Mouse (Mus musculus): ENCODE measurements around the gene Jmjd1c.
"Not testable (repeated sequence)": the region's sequence is repeated elsewhere in the genome, so short reads cannot be mapped to it uniquely, and the experiment has no call there.

Jmjd1c gene

GRCm38 (mm10) chr10:67104543-67104942 lies 8.6 kb downstream of the Jmjd1c start:
- no peak for DNase-seq (ENCODE audit: low read depth)

DNA sequence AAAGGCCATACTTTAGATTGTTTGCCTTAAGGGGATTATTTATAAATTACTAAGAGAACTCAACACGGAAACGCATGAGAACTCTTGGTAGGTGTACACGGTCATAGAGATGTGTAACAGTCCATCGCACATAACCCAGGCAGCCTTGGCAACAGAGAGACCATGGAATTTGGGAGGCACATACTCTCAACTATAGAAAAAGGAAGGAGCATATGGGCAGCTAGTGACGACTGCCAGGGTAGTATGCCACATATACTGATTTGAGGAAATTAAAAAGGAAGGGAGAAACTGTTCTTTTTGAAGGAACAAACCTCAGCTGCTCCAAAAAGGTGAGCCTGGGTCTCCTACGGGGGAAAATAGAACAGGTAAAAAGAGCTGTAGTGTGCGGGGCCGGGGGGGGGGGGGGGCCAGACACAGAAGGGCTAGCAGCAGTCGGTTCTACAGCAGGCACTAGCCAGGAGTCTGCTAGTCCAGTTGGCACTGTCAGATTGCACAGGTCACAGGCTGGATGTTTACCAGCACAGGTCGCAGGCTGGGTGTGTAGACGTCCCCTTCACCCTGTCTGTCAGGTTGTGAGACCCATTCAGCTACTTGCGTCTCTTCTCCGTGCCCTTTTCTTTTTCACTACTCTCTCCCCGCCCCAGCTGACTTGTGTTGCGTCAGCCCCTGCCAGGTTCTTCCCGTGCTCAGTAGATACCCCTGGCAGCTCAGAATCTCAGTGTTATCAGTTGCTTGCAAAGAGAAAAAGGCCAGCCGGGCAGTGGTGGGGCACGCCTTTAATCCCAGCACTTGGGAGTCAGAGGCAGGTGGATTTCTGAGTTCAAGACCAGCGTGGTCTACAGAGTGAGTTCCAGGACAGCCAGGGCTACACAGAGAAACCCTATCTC lies 9.6 kb downstream of the Jmjd1c start:
- no peak for DNase-seq (ENCODE audit: low read depth)

DNA sequence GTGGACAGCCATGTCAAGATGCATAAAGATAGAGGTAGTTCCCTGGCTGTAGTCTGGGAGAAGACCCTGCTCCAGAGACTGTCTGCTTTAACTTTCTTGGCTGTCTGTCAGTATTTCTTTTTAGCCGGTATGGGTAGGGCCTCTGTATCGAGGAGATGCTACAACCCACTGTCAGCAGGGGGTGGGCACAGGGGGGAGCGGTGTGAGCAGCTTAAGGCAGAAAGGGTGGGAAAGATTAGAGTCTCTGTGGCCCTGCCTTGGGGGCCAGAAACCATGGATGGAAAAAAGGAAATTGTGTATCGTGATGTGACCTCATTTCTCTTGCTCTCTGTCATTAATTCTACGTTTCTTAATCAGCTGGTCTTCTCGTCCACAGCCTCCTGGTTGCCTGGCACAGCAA lies 10.5 kb downstream of the Jmjd1c start:
- no peak for DNase-seq (ENCODE audit: low read depth)

DNA sequence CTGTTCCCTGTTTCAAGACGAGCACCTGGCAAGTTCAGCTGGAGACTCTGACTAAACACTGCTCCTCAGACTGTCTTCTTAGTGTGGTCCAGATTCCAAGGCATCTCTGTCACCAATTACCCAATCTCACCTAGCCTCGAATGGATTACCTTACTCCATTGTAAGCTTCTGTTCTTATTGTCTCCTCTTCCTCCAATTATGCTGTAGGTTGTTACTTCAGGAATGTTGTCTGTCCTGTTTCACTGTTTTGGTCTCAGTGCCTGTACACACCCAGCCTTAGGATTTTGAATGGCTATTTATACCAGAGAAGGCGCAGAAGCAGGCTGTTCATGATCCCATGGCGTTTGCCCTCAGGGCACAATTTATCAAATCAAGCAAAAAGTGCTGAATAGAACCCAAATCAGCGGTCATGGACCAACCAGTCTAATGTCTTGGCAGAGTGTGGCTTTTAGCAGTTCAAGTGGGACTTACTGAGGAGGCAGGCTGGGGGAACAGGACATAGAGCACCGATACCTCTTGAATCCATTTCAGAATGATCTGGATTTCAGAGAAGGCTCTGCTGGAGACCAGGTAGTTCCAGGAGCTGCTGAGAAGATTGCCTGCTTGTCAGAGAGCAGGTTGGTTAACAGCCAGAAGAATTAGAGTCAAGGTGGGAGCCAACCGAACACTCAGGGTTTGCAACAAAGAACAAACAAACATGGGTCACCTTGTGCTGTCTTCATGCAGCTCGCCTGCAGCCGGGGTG lies 11.3 kb downstream of the Jmjd1c start:
- no peak for DNase-seq (ENCODE audit: low read depth)

- no peak for DNase-seq (ENCODE audit: low read depth)
Observed at GRCm38 (mm10) chr10:67108096-67108495, 12.2 kb downstream of the Jmjd1c start.

GRCm38 (mm10) chr10:67109635-67110034 lies 13.7 kb downstream of the Jmjd1c start:
- DNase-seq (ENCODE audit: low read depth) = no peak

GRCm38 (mm10) chr10:67111044-67111798 lies 15.3 kb downstream of the Jmjd1c start:
- DNase-seq (ENCODE audit: low read depth) = no peak

DNA sequence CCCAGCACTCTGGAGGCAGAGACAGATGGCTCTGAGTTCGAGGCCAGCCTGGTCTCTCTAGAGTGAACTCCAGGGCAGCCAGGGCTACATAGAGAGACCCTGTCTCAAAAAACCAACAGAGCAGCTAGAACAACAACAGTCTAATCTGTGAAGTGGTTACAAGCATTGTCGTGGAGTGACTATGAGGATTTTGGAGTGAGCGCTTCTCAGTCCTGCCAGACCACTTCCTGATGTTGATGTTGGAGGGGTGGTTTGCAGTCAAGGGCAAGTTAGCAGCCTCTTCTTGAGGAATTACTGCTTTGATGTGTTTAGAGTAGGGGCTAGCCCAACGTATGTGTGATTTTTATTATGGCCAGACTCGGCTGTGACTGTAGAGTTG lies 15.9 kb downstream of the Jmjd1c start:
- DNase-seq (ENCODE audit: low read depth) = no peak

DNA sequence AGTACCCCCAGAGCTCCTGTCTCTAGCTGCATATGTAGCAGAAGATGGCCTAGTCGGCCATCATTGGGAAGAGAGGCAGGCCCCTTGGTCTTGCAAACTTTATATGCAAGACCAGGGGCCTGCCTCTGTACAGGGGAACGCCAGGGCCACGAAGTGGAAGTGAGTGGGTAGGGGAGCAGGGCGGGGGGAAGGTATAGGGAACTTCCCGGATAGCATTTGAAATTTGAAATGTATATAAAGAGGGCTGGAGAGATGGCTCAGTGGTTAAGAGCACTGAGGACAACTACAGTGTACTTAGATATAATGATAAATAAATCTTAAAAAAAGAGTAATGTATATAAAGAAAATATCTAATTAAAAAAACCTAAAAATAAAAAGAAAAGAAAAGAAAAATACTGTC lies 17.0 kb downstream of the Jmjd1c start:
- not testable (repeated sequence) for DNase-seq (ENCODE audit: low read depth)

- no peak for DNase-seq (ENCODE audit: low read depth)
Observed at GRCm38 (mm10) chr10:67113833-67114232, 17.9 kb downstream of the Jmjd1c start.

DNA sequence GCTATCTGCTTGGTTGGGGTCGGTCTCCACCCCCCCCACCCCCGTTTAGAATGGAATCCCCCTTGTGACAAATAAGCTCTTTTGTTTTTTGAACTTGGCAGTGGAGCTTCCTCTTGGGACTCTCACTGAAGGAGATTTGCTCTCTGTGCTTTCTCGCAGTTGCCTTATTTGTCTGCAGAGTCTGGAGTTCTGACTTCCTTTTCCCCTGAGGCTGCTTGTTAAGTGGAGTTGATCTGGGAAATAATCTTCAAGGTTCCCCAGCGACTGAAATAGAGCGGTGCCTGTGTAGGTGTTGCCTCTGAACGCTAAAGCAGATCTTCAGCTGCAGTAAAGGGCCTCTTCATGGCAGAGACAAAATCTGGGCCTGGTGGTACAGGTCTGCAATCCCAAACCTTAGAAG lies 19.2 kb downstream of the Jmjd1c start:
- DNase-seq (ENCODE audit: low read depth) = no peak

DNA sequence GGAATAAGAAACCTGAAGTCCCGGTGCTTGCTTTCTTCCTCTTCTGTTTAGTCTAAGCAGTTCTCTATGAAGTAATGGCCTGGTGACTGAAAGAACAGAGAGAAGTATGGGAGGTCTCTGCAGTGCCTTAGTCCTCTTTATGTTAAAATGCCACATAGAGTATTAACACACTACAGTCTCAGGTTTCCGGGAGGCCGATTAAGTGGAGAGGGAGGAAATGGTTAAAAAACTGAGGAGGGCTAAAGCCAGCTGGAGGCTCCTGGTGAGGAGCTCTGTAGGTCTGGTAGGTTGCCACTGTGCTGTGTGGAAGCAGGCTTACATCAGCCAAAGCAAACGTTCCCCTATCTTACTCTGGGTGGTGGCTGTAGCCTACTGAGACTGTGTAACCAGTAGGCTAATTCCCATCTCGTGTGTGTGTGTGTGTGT lies 19.8 kb downstream of the Jmjd1c start:
- no peak for DNase-seq (ENCODE audit: low read depth)

DNA sequence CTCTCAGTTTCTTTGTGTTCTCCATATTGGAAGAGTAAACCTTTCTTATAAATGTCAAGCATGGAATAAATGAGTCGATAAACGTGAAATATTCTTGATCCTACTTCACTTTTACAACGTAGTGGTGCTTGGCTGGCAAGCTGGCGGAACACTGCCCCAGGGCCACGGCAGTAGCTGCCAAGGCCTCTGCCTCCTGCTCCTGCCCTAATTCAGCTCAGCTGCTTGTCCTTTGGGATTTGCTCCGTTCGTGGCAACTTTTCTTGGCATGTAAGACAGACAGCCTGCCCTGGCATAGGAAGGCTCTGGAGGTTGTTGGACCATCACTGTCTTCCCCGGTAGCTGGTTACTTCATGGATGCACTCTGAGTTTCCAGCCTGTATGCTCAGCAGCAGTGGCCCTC lies 20.3 kb downstream of the Jmjd1c start:
- DNase-seq (ENCODE audit: low read depth) = no peak

DNA sequence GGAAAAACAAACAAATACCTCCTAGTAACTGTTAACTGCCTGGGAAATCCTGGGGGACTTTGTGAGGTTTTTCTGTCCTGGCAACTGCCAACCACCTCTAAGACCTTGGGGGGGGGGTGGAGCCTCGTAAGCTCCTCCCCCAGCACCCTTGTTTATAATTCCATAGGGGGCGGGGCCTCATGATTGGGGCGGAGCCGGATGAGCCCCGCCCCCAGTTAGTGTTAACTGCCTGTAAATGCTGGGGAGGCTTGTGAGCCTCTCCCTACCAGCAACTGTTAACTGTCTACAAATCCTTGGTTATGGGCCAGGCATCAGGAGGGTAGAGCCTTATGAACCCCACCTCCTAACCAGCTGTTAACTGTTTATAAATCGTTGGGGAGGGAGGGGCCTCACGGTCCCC lies 23.4 kb downstream of the Jmjd1c start:
- no peak for DNase-seq (ENCODE audit: low read depth)

DNA sequence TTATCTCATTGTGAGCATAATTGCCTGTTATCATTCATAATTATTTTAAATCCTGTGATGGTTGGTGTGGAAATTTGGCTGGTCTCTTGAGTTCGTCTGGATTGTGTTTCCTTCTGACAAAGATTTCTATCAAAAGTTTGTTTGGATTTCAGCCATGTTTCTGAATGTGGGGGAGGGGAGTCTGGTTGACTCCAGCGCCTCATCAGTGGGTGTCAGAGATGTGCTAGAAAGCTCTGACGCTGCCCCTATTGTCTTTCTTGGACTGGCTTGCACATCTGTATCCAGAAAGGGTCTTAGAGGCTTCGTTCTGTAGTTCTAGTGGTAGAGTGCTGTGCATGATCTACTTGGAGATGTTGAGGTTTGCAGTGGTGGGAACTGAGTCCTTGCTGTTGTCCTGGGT lies 24.3 kb downstream of the Jmjd1c start:
- no peak for DNase-seq (ENCODE audit: low read depth)

DNA sequence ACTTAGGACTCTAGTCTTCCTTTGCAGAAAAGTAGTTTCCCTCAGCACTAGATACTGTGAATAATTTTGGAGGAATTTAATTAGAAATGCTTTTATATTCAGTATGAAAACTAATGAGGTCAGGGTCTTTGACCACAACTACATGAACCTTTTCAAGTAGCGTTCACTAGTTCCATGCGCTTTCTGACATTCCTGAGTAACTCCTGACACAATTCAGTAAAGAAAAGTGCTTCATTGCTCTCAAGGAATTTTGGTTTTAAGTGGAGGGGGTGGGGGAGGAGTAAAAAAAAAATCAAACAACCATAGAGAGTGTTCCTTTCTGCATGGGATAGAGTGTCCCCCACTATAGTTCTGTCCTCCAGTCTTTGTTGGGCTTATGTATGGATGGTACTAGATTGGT lies 24.7 kb downstream of the Jmjd1c start:
- DNase-seq (ENCODE audit: low read depth) = no peak

DNA sequence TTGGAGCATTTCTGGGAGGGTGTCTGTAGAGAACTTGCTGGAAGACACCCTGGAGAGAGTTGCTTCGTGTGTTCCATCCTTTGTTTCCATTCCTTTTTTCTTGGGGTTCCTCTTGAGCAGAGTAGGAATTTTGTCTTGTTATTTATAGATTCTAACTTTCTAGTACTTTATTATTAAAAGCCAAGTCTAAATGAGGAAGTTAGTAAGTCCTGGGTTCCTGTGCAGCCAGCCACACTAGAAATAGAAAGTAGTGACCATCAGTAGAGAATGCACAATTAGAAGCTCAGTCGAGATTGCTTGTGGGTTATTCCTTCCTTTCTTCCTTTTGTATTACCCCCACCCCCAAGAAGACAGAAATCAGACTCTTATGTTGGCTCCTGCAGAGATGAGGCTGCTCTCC lies 27.8 kb downstream of the Jmjd1c start:
- no peak for DNase-seq (ENCODE audit: low read depth)

GRCm38 (mm10) chr10:67124156-67124555 lies 28.2 kb downstream of the Jmjd1c start:
- DNase-seq (ENCODE audit: low read depth) = no peak

DNA sequence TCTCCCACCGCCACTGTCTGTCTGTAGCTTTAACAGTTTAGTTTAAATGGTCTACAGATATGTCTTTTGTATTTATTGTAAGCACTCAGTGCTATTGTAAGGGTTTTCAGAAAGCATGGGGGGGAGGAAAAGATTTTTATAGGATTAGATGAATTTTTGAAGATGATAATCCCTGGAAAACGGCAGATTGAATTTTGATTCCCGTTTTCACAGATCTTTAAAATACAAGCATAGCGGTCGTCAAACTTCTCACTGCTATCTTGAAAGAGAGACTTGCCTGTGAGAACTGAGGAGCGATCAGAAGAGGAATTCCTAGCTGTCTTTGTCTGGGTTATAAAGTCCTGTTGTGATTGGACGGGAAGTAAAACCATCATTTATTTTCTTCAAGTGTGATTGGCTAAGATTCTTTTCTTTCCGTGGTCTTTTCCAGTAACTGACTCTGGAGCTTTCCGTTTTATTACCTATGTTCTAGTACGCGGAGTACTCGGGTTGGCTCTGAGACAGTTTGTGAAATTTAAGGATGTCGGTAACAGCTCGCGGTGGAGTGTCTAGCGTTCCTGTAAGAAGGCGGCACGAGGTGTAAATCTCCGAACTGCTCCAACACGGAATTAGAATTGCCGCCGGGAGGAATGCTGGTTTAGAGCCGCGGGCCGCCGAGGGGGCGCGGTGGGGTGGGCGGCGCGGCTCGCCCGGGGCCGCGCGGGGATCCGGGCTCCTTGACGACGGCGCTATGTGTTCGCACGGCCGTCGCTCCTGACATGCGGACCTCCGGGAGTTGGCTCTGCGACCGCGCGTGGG lies 30.3 kb downstream of the Jmjd1c start:
- peak; percentile 51 for DNase-seq (ENCODE audit: low read depth)

DNA sequence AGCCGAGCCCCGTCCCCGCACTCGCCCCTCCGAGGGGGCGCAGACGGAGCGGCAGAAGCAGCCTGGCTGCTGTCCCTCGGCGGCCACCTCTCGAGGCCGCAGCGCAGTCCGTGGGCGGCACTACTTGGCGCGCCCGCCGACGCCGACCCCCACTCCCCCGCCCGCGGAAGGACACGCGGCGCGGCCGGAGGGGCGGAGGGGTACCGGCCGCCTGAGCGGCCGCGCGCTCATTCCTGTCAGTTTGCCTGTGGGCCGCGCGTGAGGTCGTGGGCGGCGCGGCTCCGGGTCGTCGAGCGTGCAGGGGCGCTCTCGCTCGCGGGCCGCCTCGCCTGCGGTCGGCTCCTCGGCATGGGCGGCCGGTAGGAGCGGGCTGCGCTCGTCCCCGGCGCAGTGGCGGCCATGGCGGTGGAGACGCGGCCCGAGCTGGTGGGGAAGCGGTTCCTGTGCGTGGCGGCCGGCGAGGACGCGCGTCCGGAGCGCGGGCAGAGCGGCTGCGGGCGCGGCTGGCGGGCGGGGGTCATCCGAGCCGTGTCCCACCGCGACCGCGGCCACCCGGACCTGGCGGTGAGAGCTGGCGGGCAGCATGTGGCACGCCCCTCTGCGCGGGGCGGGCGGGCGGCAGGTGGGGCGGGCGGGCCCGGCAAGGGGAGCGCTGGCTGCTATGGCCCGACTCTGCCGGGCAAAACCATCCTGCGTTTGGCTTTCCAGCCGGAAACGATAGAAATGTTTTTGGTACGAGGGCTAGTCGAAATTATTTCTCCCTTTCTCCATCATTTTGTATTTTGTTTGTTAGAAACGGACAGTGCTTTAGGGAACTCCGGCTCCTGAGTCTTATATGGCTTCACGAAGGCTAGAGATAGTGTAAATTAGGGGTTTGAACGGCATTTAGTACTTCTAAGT lies 31.2 kb downstream of the Jmjd1c start:
- peak; percentile 47 for DNase-seq (ENCODE audit: low read depth)

DNA sequence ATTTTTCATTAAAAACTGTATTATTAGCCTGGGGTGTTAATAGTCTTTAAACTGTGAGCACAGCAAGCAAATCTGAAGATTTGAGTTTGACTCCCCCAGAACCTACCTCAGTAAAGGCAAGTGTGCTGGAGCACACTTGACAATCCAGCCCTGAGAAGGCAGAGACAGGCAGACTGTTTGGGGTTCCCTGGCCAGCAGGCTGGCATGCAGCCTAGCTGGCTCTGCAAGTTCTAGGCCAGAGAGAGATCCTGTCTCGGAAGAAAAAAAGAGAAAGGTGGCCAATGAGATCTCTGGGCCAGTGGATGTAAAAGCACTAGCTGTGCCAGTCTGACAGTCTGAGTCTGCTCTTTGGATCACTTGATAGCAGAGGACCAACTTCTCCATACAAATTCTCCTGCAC lies 33.6 kb downstream of the Jmjd1c start:
- no peak for DNase-seq (ENCODE audit: low read depth)

All from naive thymus-derived CD4-positive, alpha-beta T cell, adult 2 months (primary cell).